Mouse (Mus musculus) ES-Bruce4 (cell line): Measurements from ENCODE around the gene Plpp2.

ENCODE experiments used
- CTCF ChIP-seq: IDR thresholded peaks from one replicate; pipeline ENCODE4 v1.8.1; 2011; ENCODE audit warnings: low read depth, low read length
- POLR2A ChIP-seq: IDR thresholded peaks from one replicate; pipeline ENCODE4 v1.8.1; 2011; ENCODE audit warnings: low read length; ENCODE audit not compliant: insufficient read depth

DNA sequence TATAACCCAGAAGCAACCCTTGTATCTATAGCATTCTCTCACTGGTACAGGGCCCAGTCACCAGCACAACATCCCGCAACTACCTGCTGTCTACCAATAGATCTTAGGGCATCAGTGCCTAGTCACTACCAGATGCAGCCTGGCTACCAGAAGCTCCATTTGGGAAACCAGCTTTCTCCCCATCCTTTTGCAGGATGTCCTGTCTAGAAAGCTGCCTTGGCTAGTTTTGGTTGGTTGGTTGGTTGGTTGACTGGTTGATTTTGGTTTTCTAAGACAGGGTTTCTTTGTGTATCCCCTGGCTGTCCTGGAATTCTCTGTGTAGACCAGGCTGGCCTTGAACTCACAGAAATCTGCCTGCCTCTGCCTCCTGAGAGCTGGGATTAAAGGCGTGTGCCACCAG is 26.1 kb upstream of the Plpp2 start:
- no peak for TF ChIP-seq POLR2A
- TF ChIP-seq CTCF: no peak
